Mouse (Mus musculus): ENCODE data around the gene Cttn. TPM values are rescaled to one million over a fixed set of nuclear protein-coding genes. Genes with fewer than 3 reads are reported as not detected.

The Cttn gene
- polyA plus RNA-seq, 1 experiment, result 11.7 TPM

GRCm38 (mm10) chr7:144480314-144480713 lies 9.5 kb upstream of the Cttn start:
- no peak for TF ChIP-seq TAL1 (IDR thresholded peaks at IDR 0.05; ENCODE audit: low read length)
- no peak for TF ChIP-seq GATA1 (IDR thresholded peaks at IDR 0.05; ENCODE audit: low read length)
- no peaks in the 10 kb centered on the region for H3K27me3 ChIP-seq (ENCODE audit: control insufficient read depth)
- H3K4me3 ChIP-seq (replicated peaks), result no peak overlapping the region
- no peaks in the 10 kb centered on the region for H3K9me3 ChIP-seq (ENCODE audit: control insufficient read depth, low read length)
- H3K4me1 ChIP-seq (ENCODE audit: control insufficient read depth), result no peaks in the 10 kb centered on the region
- H3K36me3 ChIP-seq (ENCODE audit: control insufficient read depth), result peaks cover 88% of the 10 kb centered on the region

- Histone ChIP-seq H3K4me3 (replicated peaks) (no peak overlapping the region), H3K27me3 (ENCODE audit: control insufficient read depth) (no peaks in the 10 kb centered on the region), H3K36me3 (ENCODE audit: control insufficient read depth) (peaks cover 81% of the 10 kb centered on the region), H3K9me3 (ENCODE audit: control insufficient read depth, low read length) (no peaks in the 10 kb centered on the region), H3K4me1 (ENCODE audit: control insufficient read depth) (no peaks in the 10 kb centered on the region)
- TF ChIP-seq GATA1 (IDR thresholded peaks at IDR 0.05; ENCODE audit: low read length) (no peak), TAL1 (IDR thresholded peaks at IDR 0.05; ENCODE audit: low read length) (no peak)
Measured at GRCm38 (mm10) chr7:144479569-144479968, 8.8 kb upstream of the Cttn start.

DNA sequence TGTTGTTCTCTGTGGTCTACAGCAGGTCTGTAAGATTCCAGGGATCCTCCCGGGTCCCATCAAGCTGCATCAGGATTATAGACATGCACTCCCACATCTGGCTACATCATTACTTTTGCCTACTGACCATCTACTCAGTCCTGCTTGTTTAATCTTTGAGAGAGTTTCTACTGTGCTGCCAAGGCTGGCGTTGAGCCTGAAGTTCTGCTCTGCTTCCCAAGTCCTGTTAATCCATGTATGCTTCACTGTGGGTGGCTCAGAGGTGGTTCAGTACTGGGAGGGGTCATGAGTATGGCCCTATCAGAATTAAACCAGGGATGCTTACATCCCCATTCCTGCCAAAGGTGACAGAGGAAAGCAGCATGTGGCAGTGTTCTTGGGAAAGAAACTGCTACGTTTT lies 4.9 kb upstream of the Cttn start:
- TF ChIP-seq TAL1 (IDR thresholded peaks at IDR 0.05; ENCODE audit: low read length) (no peak), GATA1 (IDR thresholded peaks at IDR 0.05; ENCODE audit: low read length) (no peak)
- H3K4me1 ChIP-seq (ENCODE audit: control insufficient read depth), result peaks cover 5% of the 10 kb centered on the region

DNA sequence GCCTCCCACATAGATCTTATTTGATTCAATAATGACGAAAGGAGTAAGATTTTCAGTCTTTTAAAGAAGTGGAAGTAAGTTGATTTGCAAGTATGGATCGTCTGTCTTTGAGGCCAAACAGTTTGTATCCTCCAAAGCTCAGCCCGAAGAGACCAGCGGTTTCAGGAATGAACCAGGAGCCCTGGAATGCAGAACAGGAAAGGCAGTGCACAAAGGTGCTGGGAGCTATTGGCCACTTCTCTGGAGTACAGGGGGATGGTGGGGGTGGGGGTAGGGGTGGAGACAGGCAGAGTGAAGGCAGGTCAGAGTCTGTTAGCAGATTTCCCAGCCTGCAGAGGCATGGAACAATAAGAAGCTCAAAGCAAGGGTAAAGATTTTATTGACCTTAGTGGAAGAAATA lies 2.7 kb upstream of the Cttn start:
- H3K36me3 ChIP-seq (ENCODE audit: control insufficient read depth), result peaks cover 23% of the 10 kb centered on the region
- H3K27me3 ChIP-seq (ENCODE audit: control insufficient read depth), result no peaks in the 10 kb centered on the region
- peaks cover 28% of the 10 kb centered on the region for H3K4me1 ChIP-seq (ENCODE audit: control insufficient read depth)
- H3K9me3 ChIP-seq (ENCODE audit: control insufficient read depth, low read length), result no peaks in the 10 kb centered on the region
- H3K4me3 ChIP-seq (replicated peaks), result no peak overlapping the region
- TF ChIP-seq GATA1 (IDR thresholded peaks at IDR 0.05; ENCODE audit: low read length), result no peak

More for the DNA sequence above, 4.9 kb upstream of the Cttn start:
- H3K36me3 ChIP-seq (ENCODE audit: control insufficient read depth), result peaks cover 44% of the 10 kb centered on the region
- no peaks in the 10 kb centered on the region for H3K27me3 ChIP-seq (ENCODE audit: control insufficient read depth)
- H3K9me3 ChIP-seq (ENCODE audit: control insufficient read depth, low read length), result no peaks in the 10 kb centered on the region
- H3K4me3 ChIP-seq (replicated peaks), result no peak overlapping the region

DNA sequence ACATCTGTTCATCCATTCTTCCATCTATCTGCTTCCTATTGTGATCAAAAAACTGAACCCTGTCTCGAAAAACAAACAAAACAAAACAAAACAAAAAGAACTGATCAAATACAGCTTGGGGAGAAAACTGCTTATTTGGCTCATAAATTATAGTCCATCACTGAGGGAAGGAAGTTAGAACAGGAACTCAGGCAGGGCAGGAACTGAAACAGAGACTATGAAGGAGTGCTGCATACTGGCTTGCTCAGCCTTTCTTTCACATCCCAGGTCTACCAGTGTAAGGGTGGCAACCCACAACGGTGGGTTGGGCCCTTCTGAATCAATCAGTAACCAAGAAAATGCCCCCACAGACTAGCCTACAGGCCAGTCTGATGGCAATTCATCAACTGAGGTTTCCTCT lies 294 bp upstream of the Cttn start:
- Histone ChIP-seq H3K9me3 (ENCODE audit: control insufficient read depth, low read length) (no peaks in the 10 kb centered on the region), H3K4me1 (ENCODE audit: control insufficient read depth) (peaks cover 33% of the 10 kb centered on the region), H3K27me3 (ENCODE audit: control insufficient read depth) (no peaks in the 10 kb centered on the region), H3K36me3 (ENCODE audit: control insufficient read depth) (peaks cover 10% of the 10 kb centered on the region), H3K4me3 (replicated peaks) (peak overlapping the region; percentile 94)
- TF ChIP-seq TAL1 (IDR thresholded peaks at IDR 0.05; ENCODE audit: low read length), result no peak
- TF ChIP-seq GATA1 (IDR thresholded peaks at IDR 0.05; ENCODE audit: low read length), result no peak

DNA sequence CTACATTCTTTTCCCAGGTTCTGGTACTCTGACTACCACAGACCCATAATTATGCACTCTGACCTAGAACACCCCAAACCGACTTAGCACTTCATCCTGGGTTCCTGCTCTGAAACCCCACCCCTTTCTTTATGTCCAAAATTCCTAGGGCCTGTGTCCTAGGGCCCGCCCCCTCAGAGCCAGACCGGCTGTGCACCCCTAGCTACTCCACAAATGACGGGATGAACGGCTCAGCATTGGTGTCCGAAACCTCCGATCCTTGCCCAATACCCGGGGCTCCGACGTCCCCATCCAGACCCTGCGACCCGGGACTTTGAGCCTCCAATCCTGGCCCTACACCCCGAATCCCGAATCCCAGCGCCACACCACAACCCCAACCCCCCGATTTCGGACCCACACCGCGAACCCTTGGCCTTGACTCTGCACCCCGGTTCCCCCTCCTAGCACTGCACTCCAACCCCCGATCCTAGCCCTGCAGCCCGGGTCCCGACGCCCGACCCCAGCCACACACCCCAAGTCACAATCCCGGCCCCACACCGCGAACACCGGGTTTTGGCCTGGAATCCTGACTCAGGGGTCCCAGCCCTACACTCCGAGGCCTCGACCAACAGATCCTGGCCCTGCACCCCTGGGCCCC lies 783 bp downstream of the Cttn start:
- TF ChIP-seq TAL1 (IDR thresholded peaks at IDR 0.05; ENCODE audit: low read length) (no peak), GATA1 (IDR thresholded peaks at IDR 0.05; ENCODE audit: low read length) (no peak)
- peak overlapping the region; percentile 94 for H3K4me3 ChIP-seq (replicated peaks)
- no peaks in the 10 kb centered on the region for H3K9me3 ChIP-seq (ENCODE audit: control insufficient read depth, low read length)
- peaks cover 12% of the 10 kb centered on the region for H3K36me3 ChIP-seq (ENCODE audit: control insufficient read depth)
- H3K4me1 ChIP-seq (ENCODE audit: control insufficient read depth), result peaks cover 33% of the 10 kb centered on the region
- H3K27me3 ChIP-seq (ENCODE audit: control insufficient read depth), result no peaks in the 10 kb centered on the region

DNA sequence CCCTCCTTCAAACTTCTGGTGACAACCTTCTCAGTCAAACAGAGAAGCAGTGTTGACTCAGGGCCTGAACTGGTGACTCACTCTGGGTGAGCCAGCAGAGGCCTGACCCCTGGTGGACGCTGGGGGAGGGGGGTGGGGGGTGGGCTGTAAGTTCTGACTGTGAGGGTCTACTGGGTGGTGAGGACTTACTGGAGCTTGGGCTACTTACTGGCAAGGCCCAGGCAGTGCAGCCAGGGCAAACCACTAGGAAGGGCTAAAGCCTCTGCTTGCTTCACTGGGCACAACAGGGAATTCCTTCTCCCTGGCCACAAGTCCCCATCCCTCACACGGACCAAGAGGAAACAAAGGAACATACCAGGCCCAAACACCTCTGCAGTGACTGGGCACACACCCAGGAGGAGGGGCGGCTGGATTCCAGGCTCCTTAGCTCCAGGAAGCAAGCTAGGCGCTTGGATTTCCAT lies 1.6 kb downstream of the Cttn start:
- Histone ChIP-seq H3K27me3 (ENCODE audit: control insufficient read depth) (no peaks in the 10 kb centered on the region), H3K4me1 (ENCODE audit: control insufficient read depth) (peaks cover 33% of the 10 kb centered on the region), H3K9me3 (ENCODE audit: control insufficient read depth, low read length) (no peaks in the 10 kb centered on the region), H3K36me3 (ENCODE audit: control insufficient read depth) (peaks cover 20% of the 10 kb centered on the region), H3K4me3 (replicated peaks) (peak overlapping the region; percentile 94)
- TF ChIP-seq TAL1 (IDR thresholded peaks at IDR 0.05; ENCODE audit: low read length), result no peak
- no peak for TF ChIP-seq GATA1 (IDR thresholded peaks at IDR 0.05; ENCODE audit: low read length)

GRCm38 (mm10) chr7:144468741-144469140 lies 2.1 kb downstream of the Cttn start:
- TF ChIP-seq GATA1 (IDR thresholded peaks at IDR 0.05; ENCODE audit: low read length), result no peak
- no peak for TF ChIP-seq TAL1 (IDR thresholded peaks at IDR 0.05; ENCODE audit: low read length)
- Histone ChIP-seq H3K36me3 (ENCODE audit: control insufficient read depth) (peaks cover 24% of the 10 kb centered on the region), H3K27me3 (ENCODE audit: control insufficient read depth) (no peaks in the 10 kb centered on the region), H3K4me3 (replicated peaks) (no peak overlapping the region), H3K9me3 (ENCODE audit: control insufficient read depth, low read length) (no peaks in the 10 kb centered on the region), H3K4me1 (ENCODE audit: control insufficient read depth) (peaks cover 33% of the 10 kb centered on the region)

GRCm38 (mm10) chr7:144462577-144462976 lies 8.2 kb downstream of the Cttn start:
- Histone ChIP-seq H3K9me3 (ENCODE audit: control insufficient read depth, low read length) (no peaks in the 10 kb centered on the region), H3K4me3 (replicated peaks) (no peak overlapping the region), H3K27me3 (ENCODE audit: control insufficient read depth) (no peaks in the 10 kb centered on the region), H3K36me3 (ENCODE audit: control insufficient read depth) (peaks cover 82% of the 10 kb centered on the region), H3K4me1 (ENCODE audit: control insufficient read depth) (no peaks in the 10 kb centered on the region)
- TF ChIP-seq GATA1 (IDR thresholded peaks at IDR 0.05; ENCODE audit: low read length) (no peak), TAL1 (IDR thresholded peaks at IDR 0.05; ENCODE audit: low read length) (no peak)

Data from erythroblast, embryonic 14.5 days (primary cell).